Comparison of ENCODE assay signal across 10 mouse cellular contexts in genomic region chr15:97245392-97245791, GRCm38 (mm10). TPM values are rescaled to one million over a fixed set of nuclear protein-coding genes. Genes with fewer than 3 reads are reported as not detected.
A peak's percentile ranks its signal among the peaks of the same experiment; 100 is the strongest.
DNase-seq lines count a peak whose midpoint lies in the region; ATAC-seq and TF ChIP-seq lines count a peak whose summit lies in the region.
"Had no signal": no experiment of that assay in that cellular context is flagged by ENCODE, and none has a peak within 500 bp of the region (broad histone marks: within the 10 kb centered on the region; RNA-seq: fewer than 3 reads in every experiment).

No protein-coding gene starts in this region.

- no peaks in the 10 kb centered on the region for H3K9me3 ChIP-seq in heart, embryonic 11.5 days (replicated peaks; ENCODE audit: control insufficient read depth, low read length)
- H3K9me3 ChIP-seq in lung, postnatal 0 days (ENCODE audit: low read length), result no peaks in the 10 kb centered on the region
- H3K9me3 ChIP-seq in forebrain, embryonic 14.5 days (replicated peaks; ENCODE audit: control insufficient read depth, low read length), result no peaks in the 10 kb centered on the region

- intact Hi-C loops in heart, postnatal 36 days (cut with DNase I), result loop anchor here (5.0 kb wide), 2 partner anchors 337 to 958 kb away; partner anchors contain the start of gene Arid2

- TF ChIP-seq CTCF in lung, postnatal 0 days (IDR thresholded peaks at IDR 0.05), result no peak

- H3K4me2 ChIP-seq in heart, embryonic 11.5 days, result peak overlapping the region; percentile 94
- H3K4me2 ChIP-seq in lung, postnatal 0 days (replicated peaks; ENCODE audit: low read depth, low read length), result no peak overlapping the region
- no peak overlapping the region for H3K4me2 ChIP-seq in forebrain, embryonic 14.5 days (ENCODE audit: low read length)

- no peak for ATAC-seq in heart, embryonic 11.5 days (replicated peaks; ENCODE audit: insufficient number of reproducible peaks, low FRiP score, low TSS enrichment)
- ATAC-seq in lung, postnatal 0 days, result no peak
- no peak for ATAC-seq in forebrain, embryonic 14.5 days

- no peak overlapping the region for H3K9ac ChIP-seq in heart, embryonic 11.5 days (ENCODE audit: low read depth, low read length)
- no peak overlapping the region for H3K9ac ChIP-seq in lung, postnatal 0 days (replicated peaks; ENCODE audit: low read depth)
- no peak overlapping the region for H3K9ac ChIP-seq in forebrain, embryonic 14.5 days (ENCODE audit: low read length)

- no peak overlapping the region for H3K27ac ChIP-seq in heart, embryonic 11.5 days (ENCODE audit: low read depth, low read length)
- H3K27ac ChIP-seq in lung, postnatal 0 days (ENCODE audit: low read length), result no peak overlapping the region
- no peak overlapping the region for H3K27ac ChIP-seq in forebrain, embryonic 14.5 days (ENCODE audit: low read depth, low read length)

- no peak overlapping the region for H3K4me3 ChIP-seq in heart, embryonic 11.5 days (ENCODE audit: low read depth, low read length)
- H3K4me3 ChIP-seq in lung, postnatal 0 days (ENCODE audit: low read depth, low read length), result peak overlapping the region; percentile 90; the same call in 1 of the 2 replicates
- H3K4me3 ChIP-seq in forebrain, embryonic 14.5 days (ENCODE audit: low read depth, low read length), result no peak overlapping the region

- DNase-seq in heart, postnatal 36 days, result no peak
- no peak for DNase-seq in lung, postnatal 0 days (ENCODE audit: low spot score)
- DNase-seq in lung, postnatal 36 days, result no peak
- peak; percentile 42 for DNase-seq in liver
- DNase-seq in naive thymus-derived CD4-positive, alpha-beta T cell, adult 2 months (ENCODE audit: low read depth), result peak; percentile 54
- DNase-seq in embryo, embryonic 11 days, result no peak
- no peak for DNase-seq in forebrain, embryonic 14.5 days (ENCODE audit: low spot score)
- DNase-seq: gastrocnemius, postnatal 14 days; kidney, postnatal 25 days had no signal

- no peaks in the 10 kb centered on the region for H3K36me3 ChIP-seq in heart, embryonic 11.5 days (ENCODE audit: control insufficient read depth, insufficient read depth, low read length)
- H3K36me3 ChIP-seq in lung, postnatal 0 days (ENCODE audit: insufficient read depth, low read length), result no peaks in the 10 kb centered on the region
- no peaks in the 10 kb centered on the region for H3K36me3 ChIP-seq in forebrain, embryonic 14.5 days (ENCODE audit: control insufficient read depth, insufficient read depth, low read length)

- no peak for TF ChIP-seq EP300 in lung, postnatal 0 days (IDR thresholded peaks at IDR 0.05)

- H3K4me1 ChIP-seq in heart, embryonic 11.5 days (ENCODE audit: control insufficient read depth, insufficient read depth, low read length), result 0 out of 2 replicates have a peak, but pooled peaks cover 6% of the 10 kb centered on the region
- no peaks in the 10 kb centered on the region for H3K4me1 ChIP-seq in lung, postnatal 0 days (ENCODE audit: insufficient read depth, low read depth, low read length)
- peaks cover 3% of the 10 kb centered on the region; the same call in 1 of the 2 replicates for H3K4me1 ChIP-seq in forebrain, embryonic 14.5 days (ENCODE audit: control insufficient read depth, insufficient read depth, low read length)

- H3K27me3 ChIP-seq in heart, embryonic 11.5 days (ENCODE audit: control insufficient read depth, insufficient read depth, low read length), result peaks cover 15% of the 10 kb centered on the region
- no peaks in the 10 kb centered on the region for H3K27me3 ChIP-seq in lung, postnatal 0 days (replicated peaks; ENCODE audit: insufficient read depth, low read length)
- H3K27me3 ChIP-seq in forebrain, embryonic 14.5 days (replicated peaks; ENCODE audit: control insufficient read depth, insufficient read depth, low read length), result peaks cover 14% of the 10 kb centered on the region; the same call in 1 of the 2 replicates

- whole genome bisulfite sequencing in heart, embryonic 11.5 days (ENCODE audit: insufficient replicate concordance), result 50% methylated on average over 18 of the region's 18 CpGs
- 75% methylated on average over 18 of the region's 18 CpGs for WGBS in lung, postnatal 0 days
- WGBS in forebrain, embryonic 14.5 days, result 89% methylated on average over 18 of the region's 18 CpGs

RNA-seq across cellular contexts. Expression of gene Pced1b, which starts 1.5 kb away (rescaled TPM):
- polyA plus RNA-seq in heart, embryonic 11.5 days (2014; fragmentation: Nextera tagmentation; extraction: Ambion mirVana), result 2.8 and 3.4 TPM in 2 replicates
- 1 to 10 TPM; 2.9 to 4.2 TPM for total RNA-seq in heart, postnatal 36 days (2021)
- polyA plus RNA-seq in lung, postnatal 0 days (2015; fragmentation: Nextera tagmentation; extraction: Ambion mirVana), result 8.9 and 9.0 TPM in 2 replicates
- 2.8 and 4.6 TPM in 2 replicates for polyA plus RNA-seq in forebrain, embryonic 14.5 days (2014; fragmentation: Nextera tagmentation; extraction: Ambion mirVana)

RNA-seq across cellular contexts. Expression of gene Amigo2, which starts 1.7 kb away (rescaled TPM):
- polyA plus RNA-seq in heart, embryonic 11.5 days (2014; fragmentation: Nextera tagmentation; extraction: Ambion mirVana), result 3.3 and 3.4 TPM in 2 replicates
- total RNA-seq in heart, postnatal 36 days (2021), result 1 to 10 TPM; 4.9 to 6.0 TPM
- polyA plus RNA-seq in lung, postnatal 0 days (2015; fragmentation: Nextera tagmentation; extraction: Ambion mirVana), result 12.3 and 12.9 TPM in 2 replicates
- 5.9 and 6.5 TPM in 2 replicates for polyA plus RNA-seq in forebrain, embryonic 14.5 days (2014; fragmentation: Nextera tagmentation; extraction: Ambion mirVana)

Comparison
In these comparisons a context has a peak if more than half of its experiments do, and no peak if none do; other contexts are left out.
1. DNase-seq: peak in liver (single experiment) and naive thymus-derived CD4-positive, alpha-beta T cell, adult 2 months (single experiment); none in heart, postnatal 36 days (0 of 2), lung, postnatal 0 days (single experiment), lung, postnatal 36 days (single experiment), embryo, embryonic 11 days (single experiment) and forebrain, embryonic 14.5 days (single experiment).